ENCODE assay signal across 10 mouse cellular contexts in genomic region chr7:81610125-81610524, GRCm38 (mm10). TPM values are rescaled to one million over a fixed set of nuclear protein-coding genes. Genes with fewer than 3 reads are reported as not detected.
DNase-seq lines count a peak whose midpoint lies in the region; ATAC-seq lines count a peak whose summit lies in the region.
"Had no signal": no experiment of that assay in that cellular context is flagged by ENCODE, and none has a peak within 500 bp of the region (broad histone marks: within the 10 kb centered on the region; RNA-seq: fewer than 3 reads in every experiment).

No protein-coding gene starts in this region.

- 71% methylated on average over 18 of the region's 18 CpGs for WGBS in limb, embryonic 11.5 days
- 64% methylated on average over 18 of the region's 18 CpGs for WGBS in limb, embryonic 10.5 days

- H3K36me3 ChIP-seq in limb, embryonic 11.5 days (ENCODE audit: control insufficient read depth, insufficient read depth, low read length): no peaks in the 10 kb centered on the region; the same call in 1 of the 2 replicates
- peaks cover 9% of the 10 kb centered on the region; the same call in 1 of the 2 replicates for H3K36me3 ChIP-seq in limb, embryonic 10.5 days

- H3K27me3 ChIP-seq in limb, embryonic 11.5 days (ENCODE audit: control insufficient read depth, insufficient read depth, low read length): no peaks in the 10 kb centered on the region
- no peaks in the 10 kb centered on the region for H3K27me3 ChIP-seq in limb, embryonic 10.5 days (ENCODE audit: low read depth, poor library complexity, severe bottlenecking)

- H3K27ac ChIP-seq in limb, embryonic 11.5 days (replicated peaks; ENCODE audit: low read depth, low read length): no peak overlapping the region
- no peak overlapping the region for H3K27ac ChIP-seq in limb, embryonic 10.5 days

- no peak overlapping the region for H3K4me3 ChIP-seq in limb, embryonic 11.5 days (ENCODE audit: low read depth, low read length)
- H3K4me3 ChIP-seq in limb, embryonic 10.5 days: no peak overlapping the region
- H3K4me3 ChIP-seq: myocyte had no signal

- H3K4me2 ChIP-seq in limb, embryonic 11.5 days (ENCODE audit: low read depth, severe bottlenecking): no peak overlapping the region

- H3K9me3 ChIP-seq in limb, embryonic 11.5 days (ENCODE audit: control insufficient read depth, low read length): no peaks in the 10 kb centered on the region
- no peaks in the 10 kb centered on the region for H3K9me3 ChIP-seq in limb, embryonic 10.5 days (replicated peaks)
- H3K9me3 ChIP-seq: G1E had no signal

- no peaks in the 10 kb centered on the region for H3K4me1 ChIP-seq in limb, embryonic 11.5 days (ENCODE audit: control insufficient read depth, insufficient read depth, low read length)
- H3K4me1 ChIP-seq in limb, embryonic 10.5 days: 0 out of 2 replicates have a peak, but pooled peaks cover 4% of the 10 kb centered on the region

- ATAC-seq in limb, embryonic 11.5 days (ENCODE audit: insufficient number of reproducible peaks, low FRiP score, low TSS enrichment, low read depth): no peak
- peak; percentile 68 for ATAC-seq in megakaryocyte progenitor cell, adult 5-6 weeks (replicated peaks; ENCODE audit: poor library complexity)

- H3K9ac ChIP-seq in limb, embryonic 11.5 days (ENCODE audit: low read length): no peak overlapping the region

- peak; percentile 47 to 57 for DNase-seq in cerebellum, postnatal 14 days
- DNase-seq in cerebellum, postnatal 4 days (ENCODE audit: low spot score in 2 of 2): no peak
- peak; percentile 27 for DNase-seq in limb, embryonic 11.5 days (ENCODE audit: low spot score)
- no peak for DNase-seq in limb, embryonic 10.5 days (ENCODE audit: low spot score)
- peak; percentile 13 for DNase-seq in embryo, embryonic 11.5 days (ENCODE audit: low read depth, low spot score)
- no peak for DNase-seq in layer of hippocampus, postnatal 10 days (ENCODE audit: low spot score in 2 of 2)
- no peak for DNase-seq in left cerebral cortex, adult 18-20 months (ENCODE audit: low spot score in 2 of 2)

RNA-seq across cellular contexts. Expression of gene Whamm, which starts 39.1 kb away (rescaled TPM):
- polyA plus RNA-seq in limb, embryonic 11.5 days (2014; fragmentation: Nextera tagmentation; extraction: Ambion mirVana): 4.4 and 5.6 TPM in 2 replicates
- 2.6 and 2.7 TPM in 2 replicates for polyA plus RNA-seq in limb, embryonic 10.5 days (2016; fragmentation: Nextera tagmentation; extraction: Ambion mirVana)
- 12.3 and 13.4 TPM in 2 replicates for total RNA-seq in megakaryocyte progenitor cell, adult 5-6 weeks (2015)
- total RNA-seq in megakaryocyte progenitor cell, adult 5-6 weeks (2017): 17.5 and 18.6 TPM in 2 replicates
- total RNA-seq in layer of hippocampus, postnatal 10 days (2021): 10 to 100 TPM; 15.3 to 19.9 TPM
- 10 to 100 TPM; 15.1 to 17.5 TPM for total RNA-seq in left cerebral cortex, adult 18-20 months (2021)

RNA-seq across cellular contexts. Expression of gene Fsd2, which starts 43.4 kb away (rescaled TPM):
- 0.04 and 0.07 TPM in 2 replicates for polyA plus RNA-seq in limb, embryonic 11.5 days (2014; fragmentation: Nextera tagmentation; extraction: Ambion mirVana)
- 0.08 and 0.15 TPM in 2 replicates for polyA plus RNA-seq in limb, embryonic 10.5 days (2016; fragmentation: Nextera tagmentation; extraction: Ambion mirVana)
- total RNA-seq in megakaryocyte progenitor cell, adult 5-6 weeks (2015): 0.17 TPM in 1 of 2 replicates, not detected in the other
- 0.04 and 0.27 TPM in 2 replicates for total RNA-seq in megakaryocyte progenitor cell, adult 5-6 weeks (2017)
- under 1 TPM; 0.11 to 0.25 TPM for total RNA-seq in layer of hippocampus, postnatal 10 days (2021)
- under 1 TPM; 0.09 to 0.26 TPM for total RNA-seq in left cerebral cortex, adult 18-20 months (2021)
- polyA plus RNA-seq: G1E had no signal

Comparison
In these comparisons a context has a peak if more than half of its experiments do, and no peak if none do; other contexts are left out.
1. DNase-seq: peak in cerebellum, postnatal 14 days (2 of 2), limb, embryonic 11.5 days (single experiment) and embryo, embryonic 11.5 days (single experiment); none in cerebellum, postnatal 4 days (0 of 2), limb, embryonic 10.5 days (single experiment), layer of hippocampus, postnatal 10 days (0 of 2) and left cerebral cortex, adult 18-20 months (0 of 2).